Mouse (Mus musculus) embryonic facial prominence, embryonic 11.5 days (tissue): Measurements from ENCODE around the gene Nid2. TPM values are rescaled to one million over a fixed set of nuclear protein-coding genes. Genes with fewer than 3 reads are reported as not detected.

Experiments used
- ATAC-seq: fragments of 200-750 bp; cut with Nextera tagmentation; replicated peaks from 2 replicates; pipeline ENCODE4 v1.8.0; 2017; ENCODE audit warnings: low read depth; ENCODE audit not compliant: insufficient number of reproducible peaks, low FRiP score, low TSS enrichment
- DNase-seq: peaks from one replicate; pipeline ENCODE4 v3.0.0-alpha.2; 2015; ENCODE audit warnings: low spot score
- H3K27ac ChIP-seq: fragments of 300-500 bp; sonication (generic); replicated peaks from 2 replicates; pipeline ENCODE4 v1.5.1; 2014; ENCODE audit warnings: mild to moderate bottlenecking, low read depth, low read length, control low read depth
- H3K27me3 ChIP-seq: fragments of 300-500 bp; sonication (generic); 2 replicates; pipeline ENCODE4 v1.6.1; 2014; ENCODE audit warnings: mild to moderate bottlenecking, low read length, moderate library complexity, mixed read lengths; ENCODE audit not compliant: control insufficient read depth, insufficient read depth
- H3K36me3 ChIP-seq: fragments of 300-500 bp; sonication (generic); replicated peaks from 2 replicates; pipeline ENCODE4 v1.6.1; 2014; ENCODE audit warnings: low read depth, mild to moderate bottlenecking, low read length, moderate library complexity, mixed read lengths; ENCODE audit not compliant: control insufficient read depth, insufficient read depth
- H3K4me1 ChIP-seq: fragments of 300-500 bp; sonication (generic); 2 replicates; pipeline ENCODE4 v1.6.1; 2014; ENCODE audit warnings: low read length, mixed read lengths; ENCODE audit not compliant: control insufficient read depth, insufficient read depth
- H3K4me2 ChIP-seq: fragments of 300-500 bp; sonication (generic); 2 replicates; pipeline ENCODE4 v1.6.1; 2014; ENCODE audit warnings: low read depth, mild to moderate bottlenecking, control low read depth, low read length, moderate library complexity
- H3K4me3 ChIP-seq: fragments of 300-500 bp; sonication (generic); 2 replicates; pipeline ENCODE4 v1.5.1; 2014; ENCODE audit warnings: low read depth, low read length, control low read depth
- H3K9ac ChIP-seq: fragments of 300-500 bp; sonication (generic); replicated peaks from 2 replicates; pipeline ENCODE4 v1.6.1; 2014; ENCODE audit warnings: mild to moderate bottlenecking, control low read depth, low read length
- H3K9me3 ChIP-seq: fragments of 300-500 bp; sonication (generic); replicated peaks from 2 replicates; pipeline ENCODE4 v1.6.1; 2016; ENCODE audit warnings: mild to moderate bottlenecking, low read length, inconsistent platforms, mixed read lengths; ENCODE audit not compliant: control insufficient read depth
- WGBS: fragments of 180-500 bp; shearing (Covaris S2); extraction: QIAGEN DNeasy Blood & Tissue Kit; methylation state at CpG from one replicate; pipeline ENCODE4 v1.1.7; 2014; 5-methylcytosine and 5-hydroxymethylcytosine counted together
- polyA plus RNA-seq: library from polyadenylated mRNA; unstranded; fragments of >200 nt; fragmentation: Nextera tagmentation; extraction: Ambion mirVana; gene quantifications from 2 replicates; pipeline ENCODE4 v1.2.1, GENCODE M21; 2014

The Nid2 gene
- polyA plus RNA-seq, 1 experiment from 2014 or later: 46.1 TPM

- Histone ChIP-seq H3K4me3 (no peak overlapping the region), H3K27ac (no peak overlapping the region), H3K27me3 (no peaks in the 10 kb centered on the region), H3K9ac (no peak overlapping the region), H3K4me2 (no peak overlapping the region), H3K9me3 (no peaks in the 10 kb centered on the region), H3K4me1 (no peaks in the 10 kb centered on the region), H3K36me3 (no peaks in the 10 kb centered on the region)
- 65% methylated on average over 9 of the region's 9 CpGs for WGBS
- ATAC-seq (no peak), DNase-seq (no peak)
Measured at GRCm38 (mm10) chr14:19765539-19766379, 14.7 kb downstream of the Nid2 start.

GRCm38 (mm10) chr14:19766380-19766649 is 15.2 kb downstream of the Nid2 start:
- no peak overlapping the region for H3K4me3 ChIP-seq
- no peaks in the 10 kb centered on the region for H3K36me3 ChIP-seq
- no peaks in the 10 kb centered on the region for H3K27me3 ChIP-seq
- H3K27ac ChIP-seq: no peak overlapping the region
- no peaks in the 10 kb centered on the region for H3K9me3 ChIP-seq
- ATAC-seq: no peak
- no peaks in the 10 kb centered on the region for H3K4me1 ChIP-seq
- H3K4me2 ChIP-seq: no peak overlapping the region
- DNase-seq: no peak
- WGBS: 15% methylated on average over 1 of the region's 1 CpGs
- no peak overlapping the region for H3K9ac ChIP-seq

GRCm38 (mm10) chr14:19768648-19769047 is 17.6 kb downstream of the Nid2 start:
- Histone ChIP-seq H3K4me1 (no peaks in the 10 kb centered on the region), H3K4me2 (no peak overlapping the region), H3K36me3 (no peaks in the 10 kb centered on the region), H3K27ac (no peak overlapping the region), H3K27me3 (no peaks in the 10 kb centered on the region), H3K9ac (no peak overlapping the region), H3K4me3 (no peak overlapping the region), H3K9me3 (no peaks in the 10 kb centered on the region)
- WGBS: 92% methylated on average over 6 of the region's 6 CpGs
- no peak for ATAC-seq
- no peak for DNase-seq

- Histone ChIP-seq H3K4me1 (no peaks in the 10 kb centered on the region), H3K9ac (no peak overlapping the region), H3K27me3 (no peaks in the 10 kb centered on the region), H3K36me3 (no peaks in the 10 kb centered on the region), H3K4me3 (no peak overlapping the region), H3K27ac (no peak overlapping the region), H3K4me2 (no peak overlapping the region), H3K9me3 (no peaks in the 10 kb centered on the region)
- DNase-seq (peak; percentile 24), ATAC-seq (no peak)
- 20% methylated on average over 6 of the region's 6 CpGs for WGBS
Measured at GRCm38 (mm10) chr14:19769441-19770200, 18.6 kb downstream of the Nid2 start.

GRCm38 (mm10) chr14:19771173-19771572 is 20.1 kb downstream of the Nid2 start:
- Histone ChIP-seq H3K9ac (no peak overlapping the region), H3K27me3 (no peaks in the 10 kb centered on the region), H3K27ac (no peak overlapping the region), H3K4me2 (no peak overlapping the region), H3K9me3 (no peaks in the 10 kb centered on the region), H3K4me1 (no peaks in the 10 kb centered on the region), H3K4me3 (no peak overlapping the region), H3K36me3 (no peaks in the 10 kb centered on the region)
- no peak for ATAC-seq
- 64% methylated on average over 7 of the region's 7 CpGs for WGBS
- no peak for DNase-seq

- DNase-seq (no peak), ATAC-seq (no peak)
- H3K36me3 ChIP-seq: no peaks in the 10 kb centered on the region
- H3K9ac ChIP-seq: no peak overlapping the region
- no peak overlapping the region for H3K4me2 ChIP-seq
- H3K4me3 ChIP-seq: no peak overlapping the region
- no peak overlapping the region for H3K27ac ChIP-seq
- H3K4me1 ChIP-seq: no peaks in the 10 kb centered on the region
- 63% methylated on average over 13 of the region's 13 CpGs for WGBS
- no peaks in the 10 kb centered on the region for H3K9me3 ChIP-seq
- H3K27me3 ChIP-seq: no peaks in the 10 kb centered on the region
Measured at GRCm38 (mm10) chr14:19774036-19774628, 23.1 kb downstream of the Nid2 start.

GRCm38 (mm10) chr14:19775491-19775890 is 24.4 kb downstream of the Nid2 start:
- WGBS: 89% methylated on average over 4 of the region's 4 CpGs
- Histone ChIP-seq H3K36me3 (no peaks in the 10 kb centered on the region), H3K9ac (no peak overlapping the region), H3K4me1 (no peaks in the 10 kb centered on the region), H3K4me3 (no peak overlapping the region), H3K27ac (no peak overlapping the region), H3K27me3 (no peaks in the 10 kb centered on the region), H3K4me2 (no peak overlapping the region), H3K9me3 (no peaks in the 10 kb centered on the region)
- no peak for DNase-seq
- no peak for ATAC-seq

- H3K4me2 ChIP-seq: no peak overlapping the region
- WGBS: 91% methylated on average over 5 of the region's 5 CpGs
- H3K27me3 ChIP-seq: no peaks in the 10 kb centered on the region
- H3K36me3 ChIP-seq: no peaks in the 10 kb centered on the region
- H3K27ac ChIP-seq: no peak overlapping the region
- H3K4me1 ChIP-seq: no peaks in the 10 kb centered on the region
- no peak for ATAC-seq
- H3K9ac ChIP-seq: no peak overlapping the region
- H3K9me3 ChIP-seq: no peaks in the 10 kb centered on the region
- no peak for DNase-seq
- H3K4me3 ChIP-seq: no peak overlapping the region
Measured at GRCm38 (mm10) chr14:19776179-19776578, 25.1 kb downstream of the Nid2 start.
